Mouse (Mus musculus) ES-Bruce4 (cell line): ENCODE measurements around the gene Surf4. TPM values are rescaled to one million over a fixed set of nuclear protein-coding genes. Genes with fewer than 3 reads are reported as not detected.
A peak's percentile ranks its signal among the peaks of the same experiment; 100 is the strongest.

Experiments used
- H3K27ac ChIP-seq: 2 replicates; pipeline ENCODE4 v1.5.1; 2012; ENCODE audit warnings: low read length, inconsistent platforms; ENCODE audit not compliant: insufficient read depth
- H3K27me3 ChIP-seq: 2 replicates; pipeline ENCODE4 v1.6.1; 2012; ENCODE audit warnings: mild to moderate bottlenecking, low read length, inconsistent platforms; ENCODE audit not compliant: control insufficient read depth, poor library complexity, insufficient read depth, severe bottlenecking
- H3K36me3 ChIP-seq: 2 replicates; pipeline ENCODE4 v1.6.1; 2012; ENCODE audit warnings: inconsistent platforms, mild to moderate bottlenecking, low read length, moderate library complexity; ENCODE audit not compliant: control insufficient read depth, poor library complexity, insufficient read depth, severe bottlenecking
- H3K4me1 ChIP-seq: one replicate; pipeline ENCODE4 v1.8.1; 2011; ENCODE audit warnings: low read length; ENCODE audit not compliant: control insufficient read depth, insufficient read depth
- H3K4me3 ChIP-seq: 2 replicates; pipeline ENCODE4 v1.5.1; 2011; ENCODE audit warnings: low read depth, mild to moderate bottlenecking, low read length
- H3K9ac ChIP-seq: 2 replicates; pipeline ENCODE4 v1.6.1; 2012; ENCODE audit warnings: low read depth, mild to moderate bottlenecking, inconsistent platforms; ENCODE audit not compliant: poor library complexity, severe bottlenecking
- H3K9me3 ChIP-seq: replicated peaks from 2 replicates; pipeline ENCODE4 v1.6.1; 2012; ENCODE audit warnings: mild to moderate bottlenecking, low read length, inconsistent platforms; ENCODE audit not compliant: control insufficient read depth, poor library complexity, insufficient read depth, severe bottlenecking
- CTCF ChIP-seq: IDR thresholded peaks from one replicate; pipeline ENCODE4 v1.8.1; 2011; ENCODE audit warnings: low read depth, low read length
- EP300 ChIP-seq: IDR thresholded peaks from 2 replicates; pipeline ENCODE4 v1.6.1; 2011; ENCODE audit warnings: low read depth, low read length; ENCODE audit not compliant: insufficient read depth
- POLR2A ChIP-seq: IDR thresholded peaks from one replicate; pipeline ENCODE4 v1.8.1; 2011; ENCODE audit warnings: low read length; ENCODE audit not compliant: insufficient read depth
- polyA plus RNA-seq: library from polyadenylated mRNA; stranded (reverse); fragments of >200 nt; gene quantifications from 2 replicates; pipeline ENCODE4 v1.2.4, GENCODE M21; 2011; ENCODE audit warnings: low read depth; ENCODE audit not compliant: missing spikeins, insufficient read depth, insufficient read length

The Surf4 gene
- polyA plus RNA-seq, 1 experiment = 122 TPM

- peak within 1 kb of the TSS; percentile 92 for H3K4me3 ChIP-seq
- peaks cover 17% of the 10 kb centered on the region for H3K36me3 ChIP-seq
- peak within 1 kb of the TSS; percentile 73 for H3K9ac ChIP-seq
- no peaks in the 10 kb centered on the region for H3K27me3 ChIP-seq
- H3K9me3 ChIP-seq = no peaks in the 10 kb centered on the region
- H3K4me1 ChIP-seq = no peaks in the 10 kb centered on the region
- TF ChIP-seq EP300 = no peak
- TF ChIP-seq POLR2A = peak; percentile 50
- peak within 1 kb of the TSS; percentile 52 for H3K27ac ChIP-seq
Measured at GRCm38 (mm10) chr2:26963923-26964723, 30.4 kb upstream of the Surf4 start, which contains the start of gene Rexo4. TSS of gene Rexo4 (minus strand) at chr2:26964386.

- H3K36me3 ChIP-seq = peaks cover 45% of the 10 kb centered on the region
- TF ChIP-seq CTCF (peak; percentile 32), EP300 (no peak), POLR2A (no peak)
- no peak overlapping the region for H3K27ac ChIP-seq
- H3K9ac ChIP-seq = no peak overlapping the region
- H3K27me3 ChIP-seq = no peaks in the 10 kb centered on the region
- no peaks in the 10 kb centered on the region for H3K9me3 ChIP-seq
- H3K4me1 ChIP-seq = no peaks in the 10 kb centered on the region
- no peak overlapping the region for H3K4me3 ChIP-seq
Measured at GRCm38 (mm10) chr2:26960756-26961155, 27.0 kb upstream of the Surf4 start.

- Histone ChIP-seq H3K4me1 (no peaks in the 10 kb centered on the region), H3K27ac (no peak overlapping the region), H3K4me3 (no peak overlapping the region), H3K36me3 (peaks cover 57% of the 10 kb centered on the region), H3K9ac (no peak overlapping the region), H3K27me3 (no peaks in the 10 kb centered on the region), H3K9me3 (no peaks in the 10 kb centered on the region)
- no peak for TF ChIP-seq EP300
- TF ChIP-seq POLR2A = no peak
- TF ChIP-seq CTCF = no peak
Measured at GRCm38 (mm10) chr2:26957488-26957859, 23.7 kb upstream of the Surf4 start.

- no peak overlapping the region for H3K27ac ChIP-seq
- no peak overlapping the region for H3K4me3 ChIP-seq
- no peak overlapping the region for H3K9ac ChIP-seq
- no peak for TF ChIP-seq EP300
- TF ChIP-seq CTCF = no peak
- TF ChIP-seq POLR2A = no peak
- H3K27me3 ChIP-seq = no peaks in the 10 kb centered on the region
- H3K9me3 ChIP-seq = no peaks in the 10 kb centered on the region
- H3K36me3 ChIP-seq = peaks cover 55% of the 10 kb centered on the region
- H3K4me1 ChIP-seq = no peaks in the 10 kb centered on the region
Measured at GRCm38 (mm10) chr2:26956811-26957487, 23.2 kb upstream of the Surf4 start.

- Histone ChIP-seq H3K27me3 (no peaks in the 10 kb centered on the region), H3K27ac (no peak overlapping the region), H3K4me1 (no peaks in the 10 kb centered on the region), H3K36me3 (peaks cover 43% of the 10 kb centered on the region), H3K4me3 (no peak overlapping the region), H3K9ac (no peak overlapping the region), H3K9me3 (no peaks in the 10 kb centered on the region)
- no peak for TF ChIP-seq POLR2A
- no peak for TF ChIP-seq CTCF
- TF ChIP-seq EP300 = no peak
Measured at GRCm38 (mm10) chr2:26954735-26955395, 21.1 kb upstream of the Surf4 start.
